Mouse (Mus musculus): ENCODE data around the gene Ogdhl.
"Not testable (repeated sequence)": the region's sequence is repeated elsewhere in the genome, so short reads cannot be mapped to it uniquely, and the experiment has no call there.

Ogdhl gene

GRCm38 (mm10) chr14:32321732-32322685, at the start of gene Ogdhl:
TSS of gene Ogdhl (plus strand) at chr14:32322019.
- peak; percentile 86 for DNase-seq (ENCODE audit: extremely low spot score)

GRCm38 (mm10) chr14:32301622-32302021, 20.2 kb upstream of the Ogdhl start:
- DNase-seq (ENCODE audit: extremely low spot score) = no peak

- no peak for DNase-seq (ENCODE audit: extremely low spot score)
Observed at GRCm38 (mm10) chr14:32302423-32302822, 19.4 kb upstream of the Ogdhl start.

GRCm38 (mm10) chr14:32304921-32305320, 16.9 kb upstream of the Ogdhl start:
- DNase-seq (ENCODE audit: extremely low spot score) = no peak

- peak; percentile 32 for DNase-seq (ENCODE audit: extremely low spot score)
Observed at GRCm38 (mm10) chr14:32309876-32310275, 11.9 kb upstream of the Ogdhl start.

GRCm38 (mm10) chr14:32311381-32312035, 10.3 kb upstream of the Ogdhl start:
- no peak for DNase-seq (ENCODE audit: extremely low spot score)

- peak; percentile 29 for DNase-seq (ENCODE audit: extremely low spot score)
Observed at GRCm38 (mm10) chr14:32317822-32318221, 4.0 kb upstream of the Ogdhl start.

- DNase-seq (ENCODE audit: extremely low spot score) = no peak
Observed at GRCm38 (mm10) chr14:32323221-32323620, 1.4 kb downstream of the Ogdhl start.

- DNase-seq (ENCODE audit: extremely low spot score) = no peak
Observed at GRCm38 (mm10) chr14:32327366-32327765, 5.5 kb downstream of the Ogdhl start.

GRCm38 (mm10) chr14:32332515-32333445, 11.0 kb downstream of the Ogdhl start:
- no peak for DNase-seq (ENCODE audit: extremely low spot score)

- no peak for DNase-seq (ENCODE audit: extremely low spot score)
Observed at GRCm38 (mm10) chr14:32336021-32336420, 14.2 kb downstream of the Ogdhl start.

- DNase-seq (ENCODE audit: extremely low spot score) = no peak
Observed at GRCm38 (mm10) chr14:32336547-32336946, 14.7 kb downstream of the Ogdhl start.

GRCm38 (mm10) chr14:32341823-32342222, 20.0 kb downstream of the Ogdhl start:
- DNase-seq (ENCODE audit: extremely low spot score) = no peak

- DNase-seq (ENCODE audit: extremely low spot score) = no peak
Observed at GRCm38 (mm10) chr14:32344176-32344575, 22.4 kb downstream of the Ogdhl start.

- no peak for DNase-seq (ENCODE audit: extremely low spot score)
Observed at GRCm38 (mm10) chr14:32344694-32345093, 22.9 kb downstream of the Ogdhl start.

- DNase-seq (ENCODE audit: extremely low spot score) = no peak
Observed at GRCm38 (mm10) chr14:32347307-32347706, 25.5 kb downstream of the Ogdhl start.

- not testable (repeated sequence) for DNase-seq (ENCODE audit: extremely low spot score)
Observed at GRCm38 (mm10) chr14:32351181-32351920, 29.5 kb downstream of the Ogdhl start.

- no peak for DNase-seq (ENCODE audit: extremely low spot score)
Observed at GRCm38 (mm10) chr14:32364359-32364758, 42.5 kb downstream of the Ogdhl start.

GRCm38 (mm10) chr14:32369756-32370155, 47.9 kb downstream of the Ogdhl start:
- DNase-seq (ENCODE audit: extremely low spot score) = no peak

GRCm38 (mm10) chr14:32372510-32372909, 50.7 kb downstream of the Ogdhl start:
- DNase-seq (ENCODE audit: extremely low spot score) = no peak

Measured in embryo, embryonic 9.5 days (tissue).